Mouse (Mus musculus): Measurements from ENCODE around the gene Cyp20a1. TPM values are rescaled to one million over a fixed set of nuclear protein-coding genes. Genes with fewer than 3 reads are reported as not detected.

The Cyp20a1 gene
- total RNA-seq, 1 experiment from 2014 or later: 18.9 TPM

GRCm38 (mm10) chr1:60432497-60432896, 89.4 kb downstream of the Cyp20a1 start:
- no peak for ATAC-seq (replicated peaks; ENCODE audit: insufficient number of reproducible peaks, low FRiP score, low TSS enrichment, poor library complexity, severe bottlenecking)

Other genes starting within 250 kb of the Cyp20a1 start
- 4.9 to 5.9 TPM (median 5.4 TPM) in 3 replicates for gene Carf, start 245.1 kb upstream of the Cyp20a1 start, total RNA-seq (2017)
- 5.5 to 18.7 TPM (median 8.1 TPM) in 3 replicates for gene Wdr12, start 244.7 kb upstream of the Cyp20a1 start, total RNA-seq (2017)
- gene Nbeal1, start 162.7 kb upstream of the Cyp20a1 start, total RNA-seq (2017): 10.3 to 30.8 TPM (median 16.8 TPM) in 3 replicates
- gene Abi2, start 66.3 kb downstream of the Cyp20a1 start, total RNA-seq (2017): 5.9 to 11.5 TPM (median 8.9 TPM) in 3 replicates
- gene Raph1, start 223.8 kb downstream of the Cyp20a1 start, total RNA-seq (2017): 7.5 to 20.5 TPM (median 10.5 TPM) in 3 replicates